Mouse (Mus musculus) left cerebral cortex, adult 9 months (tissue): Measurements from ENCODE around the gene Pigu.

Experiments
- DNase-seq, 2 experiments: peaks; one replicate each; pipeline ENCODE4 v3.0.0; 2022; ENCODE audit warnings: low spot score in 2 of 2

Gene Pigu

GRCm38 (mm10) chr2:155367635-155368284, 10.5 kb upstream of the Pigu start:
- DNase-seq = no peak

GRCm38 (mm10) chr2:155357686-155358399, 613 bp upstream of the Pigu start:
- peak in 1 of 2 experiments; percentile 14 for DNase-seq

GRCm38 (mm10) chr2:155354402-155354801, 2.8 kb downstream of the Pigu start:
- no peak for DNase-seq

GRCm38 (mm10) chr2:155346670-155347069, 10.6 kb downstream of the Pigu start:
- no peak for DNase-seq

- DNase-seq = no peak
Observed at GRCm38 (mm10) chr2:155340166-155340565, 17.1 kb downstream of the Pigu start.

GRCm38 (mm10) chr2:155336254-155336653, 21.0 kb downstream of the Pigu start:
- DNase-seq = no peak

GRCm38 (mm10) chr2:155335231-155335630, 22.0 kb downstream of the Pigu start:
- DNase-seq = no peak

GRCm38 (mm10) chr2:155333421-155333820, 23.8 kb downstream of the Pigu start:
- DNase-seq = no peak

- DNase-seq = no peak
Observed at GRCm38 (mm10) chr2:155331351-155331750, 25.9 kb downstream of the Pigu start.

- DNase-seq = peak in 1 of 2 experiments; percentile 18
Observed at GRCm38 (mm10) chr2:155330811-155331210, 26.4 kb downstream of the Pigu start.

- no peak for DNase-seq
Observed at GRCm38 (mm10) chr2:155329707-155330106, 27.5 kb downstream of the Pigu start.

- DNase-seq = no peak
Observed at GRCm38 (mm10) chr2:155328906-155329305, 28.3 kb downstream of the Pigu start.

GRCm38 (mm10) chr2:155327906-155328305, 29.3 kb downstream of the Pigu start:
- no peak for DNase-seq

GRCm38 (mm10) chr2:155326001-155326400, 31.2 kb downstream of the Pigu start:
- no peak for DNase-seq

- DNase-seq = no peak
Observed at GRCm38 (mm10) chr2:155320596-155320995, 36.6 kb downstream of the Pigu start.

- DNase-seq = no peak
Observed at GRCm38 (mm10) chr2:155318618-155319017, 38.6 kb downstream of the Pigu start.

GRCm38 (mm10) chr2:155313671-155314070, 43.6 kb downstream of the Pigu start:
- DNase-seq = no peak

- DNase-seq = no peak
Observed at GRCm38 (mm10) chr2:155308936-155309592, 48.2 kb downstream of the Pigu start.

- no peak for DNase-seq
Observed at GRCm38 (mm10) chr2:155299563-155299962, 57.7 kb downstream of the Pigu start.

GRCm38 (mm10) chr2:155295453-155295852, 61.8 kb downstream of the Pigu start:
- DNase-seq = no peak

GRCm38 (mm10) chr2:155293946-155294345, 63.3 kb downstream of the Pigu start:
- DNase-seq = no peak

- DNase-seq = no peak
Observed at GRCm38 (mm10) chr2:155293382-155293781, 63.8 kb downstream of the Pigu start.

- DNase-seq = no peak
Observed at GRCm38 (mm10) chr2:155290066-155290465, 67.2 kb downstream of the Pigu start.
